Mouse (Mus musculus): Measurements from ENCODE around the gene Mup4. TPM values are rescaled to one million over a fixed set of nuclear protein-coding genes. Genes with fewer than 3 reads are reported as not detected.
"Not testable (repeated sequence)": the region's sequence is repeated elsewhere in the genome, so short reads cannot be mapped to it uniquely, and the experiment has no call there.

The Mup4 gene
- not detected in 2 replicates for polyA plus RNA-seq (2011; ENCODE audit: insufficient read depth, insufficient read length, low replicate concordance, missing spikeins)

DNA sequence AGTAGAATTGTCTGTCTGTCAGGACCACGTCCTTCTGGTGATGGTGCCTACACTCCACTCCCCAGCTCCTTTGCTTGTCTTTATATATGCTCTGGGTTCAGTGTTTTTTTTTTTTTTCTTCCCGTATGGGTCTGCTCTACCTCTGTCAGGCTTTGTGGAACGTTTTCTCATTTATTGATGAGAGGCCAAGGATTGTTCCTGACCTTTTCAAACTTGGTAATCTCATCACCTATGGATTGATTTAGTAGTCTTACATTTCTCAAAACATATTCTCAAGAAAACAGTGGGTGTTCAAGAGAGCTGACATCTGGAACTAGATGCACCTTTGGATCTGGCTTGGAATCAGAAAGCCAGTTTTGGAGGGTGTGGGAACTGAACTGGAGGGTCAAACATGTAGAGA, at the start of gene Mup4:
Gene Mup4, minus strand, starts transcription at position 101 of the 400 bp plus-strand sequence.
- TF ChIP-seq POLR2A (IDR thresholded peaks at IDR 0.05; ENCODE audit: borderline replicate concordance, control insufficient read depth, low read depth, low read length), result no peak
- TF ChIP-seq CTCF (IDR thresholded peaks at IDR 0.05; ENCODE audit: control insufficient read depth, insufficient read depth, low read length), result no peak
- Histone ChIP-seq H3K4me1 (ENCODE audit: control insufficient read depth, insufficient read depth, low read length) (no peaks in the 10 kb centered on the region), H3K27ac (ENCODE audit: control insufficient read depth, insufficient read depth, low read depth, low read length, poor library complexity) (no peak within 1 kb of the TSS), H3K4me3 (replicated peaks; ENCODE audit: control insufficient read depth, low read depth, low read length) (no peak within 1 kb of the TSS)
- WGBS, result 69% methylated on average over 3 of the region's 3 CpGs

DNA sequence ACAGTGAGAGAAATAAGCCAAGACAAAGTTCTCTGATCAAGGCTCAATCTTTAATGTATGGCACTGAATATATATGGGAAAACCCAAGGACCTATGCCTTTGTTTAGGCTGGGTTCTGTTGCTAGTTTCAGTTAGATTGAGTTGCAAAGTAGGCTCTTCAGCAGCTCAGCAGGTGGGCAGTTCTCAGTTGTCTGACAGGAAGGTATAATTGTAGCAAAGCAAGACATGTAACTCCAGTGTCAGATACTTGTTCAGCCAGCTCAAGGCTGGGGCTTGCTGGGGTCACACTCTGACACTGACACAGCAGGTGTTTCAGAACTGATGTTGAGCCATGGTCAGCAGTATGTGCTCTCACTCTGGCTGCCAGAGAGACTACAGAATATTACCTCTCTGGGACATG, 37.4 kb upstream of the Mup4 start:
- not testable (repeated sequence) for H3K4me3 ChIP-seq (replicated peaks; ENCODE audit: control insufficient read depth, low read depth, low read length); H3K27ac ChIP-seq (ENCODE audit: control insufficient read depth, insufficient read depth, low read depth, low read length, poor library complexity); H3K4me1 ChIP-seq (ENCODE audit: control insufficient read depth, insufficient read depth, low read length)

DNA sequence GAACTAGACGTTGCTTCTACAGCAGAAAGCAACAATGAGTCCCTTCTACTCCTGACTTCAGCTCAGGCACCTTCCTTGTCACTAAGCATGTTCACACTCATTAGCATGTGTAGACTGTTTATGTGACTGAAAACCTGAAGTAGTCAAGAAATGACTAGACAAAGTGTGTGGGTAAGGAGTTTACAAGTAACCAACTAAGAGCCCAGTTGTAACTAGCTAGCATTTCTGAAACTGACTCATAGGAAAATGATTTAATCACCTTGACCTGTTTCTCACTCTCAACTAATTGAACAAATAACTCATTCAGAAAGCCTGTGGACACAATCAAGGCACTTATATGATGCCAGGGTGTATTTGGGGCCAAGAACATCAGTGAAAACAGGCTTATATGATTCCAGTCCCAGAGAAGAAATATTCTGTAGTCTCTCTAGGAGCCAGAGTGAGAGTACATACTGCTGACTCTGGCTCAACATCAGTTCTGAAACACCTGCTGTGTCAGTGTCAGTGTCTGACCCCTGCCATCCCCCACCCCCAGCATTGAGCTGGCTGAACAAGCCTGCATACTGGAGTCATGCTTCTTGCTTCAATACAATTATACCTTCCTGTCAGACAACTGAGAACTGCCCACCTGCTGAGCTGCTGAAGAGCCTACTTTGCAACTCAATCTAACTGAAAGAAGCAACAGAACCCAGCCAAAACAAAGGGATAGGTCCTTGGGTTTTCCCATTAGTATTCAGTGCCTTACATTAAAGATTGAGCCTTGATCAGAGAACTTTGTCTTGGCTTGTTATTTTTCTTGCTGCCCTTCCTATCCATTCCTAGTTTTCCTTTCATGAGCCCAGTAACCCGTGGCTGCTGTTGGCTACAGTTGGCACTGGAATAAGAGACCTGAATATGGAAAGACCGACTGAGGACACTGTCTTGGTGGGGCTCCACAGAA, 3.2 kb upstream of the Mup4 start, which contains the start of gene Mup6:
Gene Mup6, plus strand, starts transcription at position 890 of the 940 bp plus-strand sequence.
- 46% methylated on average over 3 of the region's 3 CpGs for WGBS

DNA sequence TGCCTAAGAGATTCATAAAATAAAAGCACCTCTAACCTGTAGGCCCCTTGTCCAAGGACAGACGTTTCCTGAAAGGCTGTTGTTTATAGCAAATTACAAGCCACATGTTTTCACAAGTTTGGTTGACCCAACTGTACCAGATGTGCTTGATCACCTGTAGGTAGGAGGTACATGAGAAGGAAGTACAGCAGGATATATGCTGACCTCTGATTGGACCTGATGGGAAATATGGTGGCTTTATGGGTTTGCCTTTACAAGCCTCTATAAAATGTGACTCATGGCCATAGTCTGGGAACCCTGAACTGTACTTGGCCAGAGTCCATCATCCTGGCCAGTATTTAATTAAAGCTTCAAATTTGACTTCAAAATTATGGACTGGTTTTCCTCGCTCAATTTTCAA, 23.0 kb downstream of the Mup4 start:
- Histone ChIP-seq H3K4me3 (replicated peaks; ENCODE audit: control insufficient read depth, low read depth, low read length) (no peak overlapping the region), H3K27ac (ENCODE audit: control insufficient read depth, insufficient read depth, low read depth, low read length, poor library complexity) (no peak overlapping the region), H3K4me1 (ENCODE audit: control insufficient read depth, insufficient read depth, low read length) (no peaks in the 10 kb centered on the region)
- WGBS, result 51% methylated on average over 2 of the region's 2 CpGs
- TF ChIP-seq POLR2A (IDR thresholded peaks at IDR 0.05; ENCODE audit: borderline replicate concordance, control insufficient read depth, low read depth, low read length), result no peak
- no peak for TF ChIP-seq CTCF (IDR thresholded peaks at IDR 0.05; ENCODE audit: control insufficient read depth, insufficient read depth, low read length)

More for the DNA sequence above, 3.2 kb upstream of the Mup4 start, which contains the start of gene Mup6:
- H3K4me3 ChIP-seq (replicated peaks; ENCODE audit: control insufficient read depth, low read depth, low read length), result no peak within 1 kb of the TSS
- H3K27ac ChIP-seq (ENCODE audit: control insufficient read depth, insufficient read depth, low read depth, low read length, poor library complexity), result no peak within 1 kb of the TSS
- no peaks in the 10 kb centered on the region for H3K4me1 ChIP-seq (ENCODE audit: control insufficient read depth, insufficient read depth, low read length)
- TF ChIP-seq CTCF (IDR thresholded peaks at IDR 0.05; ENCODE audit: control insufficient read depth, insufficient read depth, low read length) (no peak), POLR2A (IDR thresholded peaks at IDR 0.05; ENCODE audit: borderline replicate concordance, control insufficient read depth, low read depth, low read length) (no peak)

DNA sequence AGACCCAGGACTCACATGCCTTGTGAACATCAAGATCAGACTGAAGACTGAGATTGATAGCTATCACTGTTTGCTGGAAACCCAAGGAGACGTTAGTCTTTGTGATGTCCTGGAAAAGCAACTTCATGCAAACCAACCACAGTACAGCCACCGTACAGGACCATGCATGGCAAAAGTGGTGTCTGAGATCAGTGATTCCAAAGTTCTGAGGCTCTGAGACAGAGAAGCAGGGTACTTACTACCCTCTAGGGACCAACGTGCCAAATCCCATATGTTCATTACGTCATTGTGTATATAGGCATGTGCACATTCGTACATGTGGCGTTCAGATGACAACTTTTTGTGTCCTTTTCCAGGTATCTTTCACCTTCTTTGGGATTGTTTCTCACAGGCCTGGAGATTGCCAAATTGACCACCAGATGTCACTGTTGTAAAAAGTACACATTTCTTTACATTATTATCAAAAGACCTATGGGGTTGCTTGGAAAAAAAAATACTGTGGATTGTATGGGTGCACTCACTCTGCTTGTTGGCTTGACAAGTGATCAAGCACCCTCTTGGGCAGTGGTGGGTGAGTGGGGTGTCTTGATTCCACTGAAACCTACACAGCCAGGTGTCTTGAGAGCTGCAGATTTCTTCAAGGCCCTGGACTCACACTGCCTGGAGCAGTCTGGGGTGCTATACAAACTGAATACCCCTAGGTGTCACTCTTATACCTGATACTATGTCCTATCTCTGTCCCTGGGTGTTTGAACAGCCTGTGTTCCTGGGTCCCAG, 27.8 kb downstream of the Mup4 start:
- Histone ChIP-seq H3K27ac (ENCODE audit: control insufficient read depth, insufficient read depth, low read depth, low read length, poor library complexity) (no peak overlapping the region), H3K4me1 (ENCODE audit: control insufficient read depth, insufficient read depth, low read length) (no peaks in the 10 kb centered on the region), H3K4me3 (replicated peaks; ENCODE audit: control insufficient read depth, low read depth, low read length) (no peak overlapping the region)
- no peak for TF ChIP-seq POLR2A (IDR thresholded peaks at IDR 0.05; ENCODE audit: borderline replicate concordance, control insufficient read depth, low read depth, low read length)
- TF ChIP-seq CTCF (IDR thresholded peaks at IDR 0.05; ENCODE audit: control insufficient read depth, insufficient read depth, low read length), result 0 out of 2 replicates have a peak, but pooled peaks have one; percentile 9
- 69% methylated on average over 6 of the region's 6 CpGs for WGBS

DNA sequence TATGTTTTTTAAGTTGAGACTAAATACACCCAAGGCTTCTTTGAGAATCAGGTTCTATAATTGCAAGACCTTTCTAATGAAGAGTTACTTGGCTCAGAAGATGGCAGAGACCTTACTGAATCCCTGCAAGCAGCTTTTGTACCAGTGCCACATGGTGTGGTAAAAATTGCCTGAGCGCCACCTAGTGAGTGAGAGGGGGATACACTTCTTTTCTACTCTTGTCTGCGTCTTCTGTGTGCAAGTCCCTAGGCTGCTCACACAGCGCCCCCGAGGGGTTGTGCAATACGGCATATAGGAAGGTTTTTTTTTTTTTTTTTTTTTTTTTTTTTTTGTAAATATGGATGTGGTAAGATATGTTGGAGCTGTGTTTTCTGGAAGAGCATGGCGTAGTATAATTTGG, 32.2 kb downstream of the Mup4 start:
- 4% methylated on average over 6 of the region's 6 CpGs for WGBS
- no peaks in the 10 kb centered on the region; the same call in 1 of the 2 replicates for H3K4me1 ChIP-seq (ENCODE audit: control insufficient read depth, insufficient read depth, low read length)
- TF ChIP-seq CTCF (IDR thresholded peaks at IDR 0.05; ENCODE audit: control insufficient read depth, insufficient read depth, low read length) (peak; percentile 73), POLR2A (IDR thresholded peaks at IDR 0.05; ENCODE audit: borderline replicate concordance, control insufficient read depth, low read depth, low read length) (no peak)
- H3K4me3 ChIP-seq (replicated peaks; ENCODE audit: control insufficient read depth, low read depth, low read length), result no peak overlapping the region
- H3K27ac ChIP-seq (ENCODE audit: control insufficient read depth, insufficient read depth, low read depth, low read length, poor library complexity), result no peak overlapping the region

DNA sequence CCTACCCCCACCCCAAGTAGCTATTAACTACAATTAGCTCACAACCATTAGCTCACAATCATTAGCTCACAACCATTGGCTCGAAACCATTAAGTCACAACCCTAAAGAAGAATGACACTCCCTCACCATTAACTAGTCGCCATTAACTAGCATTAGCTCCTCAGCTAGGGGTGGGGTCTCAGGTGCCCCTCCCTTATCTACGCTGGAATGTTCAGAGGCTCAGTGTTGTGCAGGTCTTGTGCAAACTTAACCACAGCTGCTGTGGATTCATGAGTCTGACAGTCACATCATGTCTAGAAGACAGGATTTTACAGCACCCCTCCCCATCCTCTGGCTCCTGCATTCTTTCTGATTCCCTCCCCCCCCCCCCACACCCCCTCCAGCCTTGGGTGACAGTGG, 32.8 kb downstream of the Mup4 start:
- no peak overlapping the region for H3K27ac ChIP-seq (ENCODE audit: control insufficient read depth, insufficient read depth, low read depth, low read length, poor library complexity)
- TF ChIP-seq POLR2A (IDR thresholded peaks at IDR 0.05; ENCODE audit: borderline replicate concordance, control insufficient read depth, low read depth, low read length) (no peak), CTCF (IDR thresholded peaks at IDR 0.05; ENCODE audit: control insufficient read depth, insufficient read depth, low read length) (no peak)
- WGBS, result 67% methylated on average over 3 of the region's 3 CpGs
- H3K4me1 ChIP-seq (ENCODE audit: control insufficient read depth, insufficient read depth, low read length), result no peaks in the 10 kb centered on the region; the same call in 1 of the 2 replicates
- H3K4me3 ChIP-seq (replicated peaks; ENCODE audit: control insufficient read depth, low read depth, low read length), result no peak overlapping the region

DNA sequence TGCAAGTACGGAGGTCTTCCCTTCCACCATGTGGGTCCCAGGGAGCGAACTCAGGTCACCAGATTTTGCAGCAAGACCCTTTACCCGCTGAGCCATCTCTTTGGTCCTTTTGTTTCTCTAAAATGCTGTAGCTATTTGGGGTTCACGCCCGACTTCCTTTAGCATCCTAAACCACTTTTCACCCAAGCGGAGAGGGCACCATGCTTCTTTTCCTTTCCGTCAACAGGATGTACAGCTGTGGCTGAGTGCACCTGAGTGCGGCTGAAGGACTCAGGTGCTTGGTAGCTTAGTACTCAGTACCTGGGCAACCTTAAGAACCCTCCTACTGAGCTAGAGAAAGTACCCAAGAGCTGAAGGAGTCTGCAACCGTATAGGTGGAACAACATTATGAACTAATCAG, 35.4 kb downstream of the Mup4 start:
- H3K27ac ChIP-seq (ENCODE audit: control insufficient read depth, insufficient read depth, low read depth, low read length, poor library complexity), result no peak overlapping the region

More for the DNA sequence above, 35.4 kb downstream of the Mup4 start:
- 63% methylated on average over 9 of the region's 9 CpGs for WGBS
- Histone ChIP-seq H3K4me1 (ENCODE audit: control insufficient read depth, insufficient read depth, low read length) (no peaks in the 10 kb centered on the region; the same call in 1 of the 2 replicates), H3K4me3 (replicated peaks; ENCODE audit: control insufficient read depth, low read depth, low read length) (no peak overlapping the region)
- TF ChIP-seq CTCF (IDR thresholded peaks at IDR 0.05; ENCODE audit: control insufficient read depth, insufficient read depth, low read length), result no peak
- no peak for TF ChIP-seq POLR2A (IDR thresholded peaks at IDR 0.05; ENCODE audit: borderline replicate concordance, control insufficient read depth, low read depth, low read length)
